ENCODE assay signal across 8 mouse cellular contexts in genomic region chr19:7039088-7039720, GRCm38 (mm10). TPM values are rescaled to one million over a fixed set of nuclear protein-coding genes. Genes with fewer than 3 reads are reported as not detected.
DNase-seq lines count a peak whose midpoint lies in the region; TF ChIP-seq lines count a peak whose summit lies in the region.

No protein-coding gene starts in this region.

- peaks cover 42% of the 10 kb centered on the region for H3K79me2 ChIP-seq in myocyte (ENCODE audit: control insufficient read depth, insufficient read depth)

- TF ChIP-seq POLR2A in cortical plate, adult 2 months (IDR thresholded peaks at IDR 0.05; ENCODE audit: extremely low read depth, insufficient read depth, low read length), result no peak
- TF ChIP-seq POLR2A in kidney, adult 2 months (IDR thresholded peaks at IDR 0.05; ENCODE audit: low read depth, low read length), result no peak
- no peak for TF ChIP-seq POLR2A in myocyte (IDR thresholded peaks at IDR 0.05; ENCODE audit: insufficient read length, low read depth)

- H3K27ac ChIP-seq in cortical plate, adult 2 months (ENCODE audit: insufficient read depth, low read length), result no peak overlapping the region
- H3K27ac ChIP-seq in kidney, adult 2 months (ENCODE audit: insufficient read depth, low read depth, low read length), result no peak overlapping the region

- under 1% methylated on average over 35 of the region's 35 CpGs for WGBS in kidney, adult 2 months

- no peak for TF ChIP-seq CTCF in cortical plate, adult 2 months (IDR thresholded peaks at IDR 0.05; ENCODE audit: extremely low read depth, insufficient read depth, low read length)
- no peak for TF ChIP-seq CTCF in kidney, adult 2 months (conservative IDR thresholded peaks at IDR 0.05; ENCODE audit: insufficient read depth, insufficient read length, low read depth, low read length)

- peak overlapping the region; percentile 57 for H3K4me3 ChIP-seq in cortical plate, adult 2 months (ENCODE audit: insufficient read depth, low read length)
- H3K4me3 ChIP-seq in kidney, adult 2 months (ENCODE audit: insufficient read depth, low read depth, low read length), result peak overlapping the region; percentile 64
- H3K4me3 ChIP-seq in myocyte, result peak overlapping the region; percentile 58

- peak overlapping the region; percentile 91 for H3K4me2 ChIP-seq in myocyte (ENCODE audit: low read depth)

- peaks cover 3% of the 10 kb centered on the region for H3K4me1 ChIP-seq in cortical plate, adult 2 months (ENCODE audit: control insufficient read depth, insufficient read depth, low read length)
- H3K4me1 ChIP-seq in kidney, adult 2 months (ENCODE audit: control insufficient read depth, insufficient read depth, low read length), result peaks cover 4% of the 10 kb centered on the region; the same call in 1 of the 2 replicates

- intact Hi-C loops in gastrocnemius, postnatal 14 days (cut with DNase I; ENCODE audit: low total_unique reads), result no loop called here

- H3K27me3 ChIP-seq in kidney, adult 2 months (replicated peaks; ENCODE audit: control insufficient read depth, insufficient read depth, low read length), result no peaks in the 10 kb centered on the region
- H3K27me3 ChIP-seq in myocyte (ENCODE audit: control insufficient read depth, insufficient read depth, insufficient read length), result no peaks in the 10 kb centered on the region

- peak; percentile 59 for DNase-seq in 416B (ENCODE audit: low read depth)
- peak; percentile 54 for DNase-seq in NIH3T3 (ENCODE audit: low read depth)
- DNase-seq in gastrocnemius, postnatal 14 days, result peak; percentile 42
- DNase-seq in kidney, adult 2 months, result peak; percentile 53
- peak; percentile 71 for DNase-seq in liver
- peak; percentile 54 to 69 for DNase-seq in thymus, adult 18-20 months

- no peaks in the 10 kb centered on the region; the same call in 1 of the 2 replicates for H3K36me3 ChIP-seq in kidney, adult 2 months (ENCODE audit: control insufficient read depth, insufficient read depth, low read length)
- peaks cover 17% of the 10 kb centered on the region for H3K36me3 ChIP-seq in myocyte (ENCODE audit: control insufficient read depth, insufficient read depth)

- H3ac ChIP-seq in myocyte (ENCODE audit: control insufficient read depth, insufficient read length), result peak overlapping the region; percentile 56

TF ChIP-seq in myocyte, 11 proteins besides CTCF, POLR2A, EP300 and RAD21:
- TF ChIP-seq USF1 (IDR thresholded peaks at IDR 0.05; ENCODE audit: low read depth), result no peak
- TF ChIP-seq TCF3 (IDR thresholded peaks at IDR 0.05; ENCODE audit: insufficient read length, low read depth), result no peak
- no peak for TF ChIP-seq E2F4 (IDR thresholded peaks at IDR 0.05; ENCODE audit: insufficient read depth)
- TF ChIP-seq SRF (IDR thresholded peaks at IDR 0.05; ENCODE audit: control insufficient read depth, insufficient read length, low read depth), result no peak

RNA-seq across cellular contexts. Expression of gene Stip1, which starts 0.6 kb away (rescaled TPM):
- 133 and 140 TPM in 2 replicates for polyA plus RNA-seq in cortical plate, adult 2 months (2012; rRNA removed)
- total RNA-seq in gastrocnemius, postnatal 14 days (2021), result 10 to 100 TPM; 80.3 to 92.4 TPM
- 40.6 and 51.4 TPM in 2 replicates for polyA plus RNA-seq in kidney, adult 2 months (2012; rRNA removed)
- 223 TPM for polyA plus RNA-seq in myocyte (2012; fragmentation: generic; extraction: Trizol)

RNA-seq across cellular contexts. Expression of gene Macrod1, which starts 17.4 kb away (rescaled TPM):
- 19.1 and 22.2 TPM in 2 replicates for polyA plus RNA-seq in cortical plate, adult 2 months (2012; rRNA removed)
- 100 to 1,000 TPM; 187 to 192 TPM for total RNA-seq in gastrocnemius, postnatal 14 days (2021)
- 61.7 and 67.2 TPM in 2 replicates for polyA plus RNA-seq in kidney, adult 2 months (2012; rRNA removed)
- polyA plus RNA-seq in myocyte (2012; fragmentation: generic; extraction: Trizol), result 82.4 TPM

RNA-seq across cellular contexts. Expression of gene Fermt3, which starts 19.9 kb away (rescaled TPM):
- polyA plus RNA-seq in cortical plate, adult 2 months (2012; rRNA removed), result 5.6 and 6.0 TPM in 2 replicates
- 1 to 10 TPM; 2.0 to 2.2 TPM for total RNA-seq in gastrocnemius, postnatal 14 days (2021)
- 5.2 and 9.2 TPM in 2 replicates for polyA plus RNA-seq in kidney, adult 2 months (2012; rRNA removed)
- polyA plus RNA-seq in myocyte (2012; fragmentation: generic; extraction: Trizol), result 0.34 TPM

RNA-seq across cellular contexts. Expression of gene Trpt1, which starts 43.3 kb away (rescaled TPM):
- polyA plus RNA-seq in cortical plate, adult 2 months (2012; rRNA removed), result 24.2 and 25.8 TPM in 2 replicates
- total RNA-seq in gastrocnemius, postnatal 14 days (2021), result 10 to 100 TPM; 19.7 to 20.1 TPM
- polyA plus RNA-seq in kidney, adult 2 months (2012; rRNA removed), result 19.3 and 22.5 TPM in 2 replicates
- 9.2 TPM for polyA plus RNA-seq in myocyte (2012; fragmentation: generic; extraction: Trizol)

RNA-seq across cellular contexts. Expression of gene Nudt22, which starts 43.3 kb away (rescaled TPM):
- 13.4 and 13.9 TPM in 2 replicates for polyA plus RNA-seq in cortical plate, adult 2 months (2012; rRNA removed)
- total RNA-seq in gastrocnemius, postnatal 14 days (2021), result 10 to 100 TPM; 15.7 to 18.9 TPM
- polyA plus RNA-seq in kidney, adult 2 months (2012; rRNA removed), result 58.3 and 63.4 TPM in 2 replicates
- 27.0 TPM for polyA plus RNA-seq in myocyte (2012; fragmentation: generic; extraction: Trizol)
